Mouse (Mus musculus) R1 (cell line): ENCODE measurements around the gene Kif1a.
"Not testable (repeated sequence)": the region's sequence is repeated elsewhere in the genome, so short reads cannot be mapped to it uniquely, and the experiment has no call there.

Source experiments
- DNase-seq: peaks from one replicate; pipeline ENCODE4 v3.0.0-alpha.2; 2018; ENCODE audit warnings: low read depth, low spot score

The Kif1a gene

GRCm38 (mm10) chr1:92970791-92971190 lies 131.0 kb downstream of the Kif1a start:
- DNase-seq: not testable (repeated sequence)
